8 mouse cellular contexts compared by ENCODE assay signal in the genomic region with DNA sequence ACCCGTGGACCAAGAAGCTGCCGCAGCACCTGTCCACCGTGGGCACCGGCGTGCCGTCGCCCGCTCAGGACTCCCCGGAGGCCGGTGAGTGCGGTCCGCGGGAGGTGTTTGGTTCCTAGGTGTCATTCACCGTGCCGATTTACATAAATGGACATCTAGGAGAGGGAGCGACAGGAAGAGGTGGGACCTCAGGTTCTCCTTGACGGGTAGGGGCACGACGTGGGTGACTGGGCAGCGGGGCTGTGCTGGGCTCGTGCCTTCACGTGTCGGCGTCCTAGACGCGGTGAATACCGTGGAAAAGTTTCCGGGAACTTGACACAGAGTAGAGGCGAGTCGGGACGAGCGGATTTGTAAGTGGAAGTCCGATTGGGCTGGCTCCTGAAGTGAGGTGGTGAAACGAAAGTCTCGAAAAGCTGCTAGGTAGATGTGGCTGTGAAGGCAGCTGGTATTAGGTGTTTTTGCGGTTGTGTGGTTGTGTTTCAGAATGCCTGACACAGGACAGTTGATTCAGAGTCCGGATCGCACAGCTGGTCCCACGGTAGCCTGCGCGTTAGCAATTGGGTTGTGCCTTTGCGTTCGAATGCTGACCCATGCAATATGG. TPM values are rescaled to one million over a fixed set of nuclear protein-coding genes. Genes with fewer than 3 reads are reported as not detected.
DNase-seq lines count a peak whose midpoint lies in the region; ATAC-seq and TF ChIP-seq lines count a peak whose summit lies in the region.

No protein-coding gene starts in this region.

- H3K4me1 ChIP-seq in hindbrain, embryonic 13.5 days (replicated peaks): peaks cover 13% of the 10 kb centered on the region

- H3K27me3 ChIP-seq in hindbrain, embryonic 13.5 days: peaks cover 29% of the 10 kb centered on the region

- peak overlapping the region; percentile 82 for H3K9ac ChIP-seq in hindbrain, embryonic 13.5 days

- H3K4me2 ChIP-seq in hindbrain, embryonic 13.5 days: peak overlapping the region; percentile 93

- peak; percentile 13 for ATAC-seq in frontal cortex, adult (ENCODE audit: low TSS enrichment)
- no peak for ATAC-seq in hindbrain, embryonic 13.5 days (ENCODE audit: low FRiP score)
- ATAC-seq in megakaryocyte-erythroid progenitor cell, adult 5-6 weeks (replicated peaks; ENCODE audit: low FRiP score, low TSS enrichment, poor library complexity, severe bottlenecking): peak; percentile 47

- H3K9me3 ChIP-seq in hindbrain, embryonic 13.5 days: no peaks in the 10 kb centered on the region

- under 1% methylated on average over 43 of the region's 43 CpGs for WGBS in hindbrain, embryonic 13.5 days

- no peaks in the 10 kb centered on the region for H3K36me3 ChIP-seq in hindbrain, embryonic 13.5 days

- H3K4me3 ChIP-seq in layer of hippocampus, adult 2 months: peak overlapping the region; percentile 76
- peak overlapping the region; percentile 79 for H3K4me3 ChIP-seq in hindbrain, embryonic 13.5 days

- no peak overlapping the region for H3K27ac ChIP-seq in layer of hippocampus, adult 2 months
- peak overlapping the region; percentile 84 for H3K27ac ChIP-seq in hindbrain, embryonic 13.5 days

- no peak for TF ChIP-seq CTCF in layer of hippocampus, adult 2 months (conservative IDR thresholded peaks at IDR 0.05)

- DNase-seq in layer of hippocampus, adult 2 months (ENCODE audit: low spot score in 2 of 2): peak in 1 of 2 experiments; percentile 20
- DNase-seq in layer of hippocampus, adult 18-20 months (ENCODE audit: low spot score in 2 of 2): no peak
- peak; percentile 55 for DNase-seq in cerebellum, adult 8-10 months
- DNase-seq in left cerebral cortex, postnatal 14 days (ENCODE audit: low spot score in 2 of 2): peak; percentile 14
- DNase-seq in right cerebral cortex, postnatal 4 days: peak; percentile 16

- intact Hi-C loops in left cerebral cortex, postnatal 14 days (cut with DNase I): loop anchor here (5.0 kb wide), 1 partner anchor 132 kb away; the partner anchor contains the start of gene Pgrmc2

RNA-seq across cellular contexts. Expression of gene Larp1b, which starts 1.1 kb away (rescaled TPM):
- total RNA-seq in layer of hippocampus, adult 2 months (2021): 10 to 100 TPM; 14.1 to 16.4 TPM
- 10 to 100 TPM; 14.2 to 15.2 TPM for total RNA-seq in layer of hippocampus, adult 18-20 months (2021)
- 3.2 and 5.0 TPM in 2 replicates for polyA plus RNA-seq in hindbrain, embryonic 13.5 days (2015; fragmentation: Nextera tagmentation; extraction: Ambion mirVana)
- 10 to 100 TPM; 21.6 to 21.9 TPM for total RNA-seq in left cerebral cortex, postnatal 14 days (2021)
- 45.1 and 46.2 TPM in 2 replicates for total RNA-seq in megakaryocyte-erythroid progenitor cell, adult 5-6 weeks (2014; fragmentation: Nextera tagmentation)
- total RNA-seq in megakaryocyte-erythroid progenitor cell, adult 5-6 weeks (2017): 87.9 and 89.4 TPM in 2 replicates

RNA-seq across cellular contexts. Expression of gene 1700034I23Rik, which starts 48.4 kb away (rescaled TPM):
- total RNA-seq in layer of hippocampus, adult 2 months (2021): under 1 TPM in 1 of 2 experiments, not detected in 1; 0.25 TPM
- under 1 TPM in 1 of 2 experiments, not detected in 1; 0.25 TPM for total RNA-seq in layer of hippocampus, adult 18-20 months (2021)
- polyA plus RNA-seq in hindbrain, embryonic 13.5 days (2015; fragmentation: Nextera tagmentation; extraction: Ambion mirVana): 0.35 and 0.41 TPM in 2 replicates
- under 1 TPM in 1 of 2 experiments, not detected in 1; 0.15 TPM for total RNA-seq in left cerebral cortex, postnatal 14 days (2021)
- not detected in 2 replicates for total RNA-seq in megakaryocyte-erythroid progenitor cell, adult 5-6 weeks (2014; fragmentation: Nextera tagmentation)
- total RNA-seq in megakaryocyte-erythroid progenitor cell, adult 5-6 weeks (2017): not detected in 2 replicates

Comparison
In these comparisons a context has a peak if more than half of its experiments do, and no peak if none do; other contexts are left out.
1. DNase-seq: peak in cerebellum, adult 8-10 months (single experiment), left cerebral cortex, postnatal 14 days (2 of 2) and right cerebral cortex, postnatal 4 days (single experiment); none in layer of hippocampus, adult 18-20 months (0 of 2).